Mouse (Mus musculus) kidney, adult 2 months (tissue): Measurements from ENCODE around the gene Apeh. TPM values are rescaled to one million over a fixed set of nuclear protein-coding genes. Genes with fewer than 3 reads are reported as not detected.

Source experiments
- DNase-seq: peaks from one replicate; pipeline ENCODE4 v3.0.0; 2021
- H3K27ac ChIP-seq: fragments of 200-500 bp; 2 replicates; pipeline ENCODE4 v1.5.1; 2012; ENCODE audit warnings: low read depth, low read length, control low read depth, inconsistent platforms; ENCODE audit not compliant: insufficient read depth
- H3K27me3 ChIP-seq: fragments of 200-500 bp; replicated peaks from 2 replicates; pipeline ENCODE4 v1.6.1; 2012; ENCODE audit warnings: mild to moderate bottlenecking, moderate library complexity, low read length, inconsistent platforms; ENCODE audit not compliant: control insufficient read depth, insufficient read depth
- H3K36me3 ChIP-seq: fragments of 200-500 bp; 2 replicates; pipeline ENCODE4 v1.6.1; 2012; ENCODE audit warnings: mild to moderate bottlenecking, moderate library complexity, low read length, inconsistent platforms; ENCODE audit not compliant: control insufficient read depth, insufficient read depth
- H3K4me1 ChIP-seq: fragments of 200-500 bp; 2 replicates; pipeline ENCODE4 v1.6.1; 2011; ENCODE audit warnings: low read length; ENCODE audit not compliant: control insufficient read depth, insufficient read depth
- H3K4me3 ChIP-seq: fragments of 200-500 bp; 2 replicates; pipeline ENCODE4 v1.5.1; 2011; ENCODE audit warnings: mild to moderate bottlenecking, low read depth, low read length, control low read depth; ENCODE audit not compliant: insufficient read depth
- CTCF ChIP-seq: fragments of 200-500 bp; conservative IDR thresholded peaks from 2 replicates; pipeline ENCODE4 v1.5.1; 2011; ENCODE audit warnings: low read depth, mild to moderate bottlenecking, control low read depth, low read length, moderate library complexity, mixed read lengths; ENCODE audit not compliant: insufficient read depth, insufficient read length
- POLR2A ChIP-seq: fragments of 200-500 bp; IDR thresholded peaks from one replicate; pipeline ENCODE4 v1.6.1; 2011; ENCODE audit warnings: low read depth, low read length, control low read depth
- WGBS: fragments of 180-500 bp; shearing (Covaris S2); methylation state at CpG from one replicate; pipeline ENCODE4 v1.1.7; 2018; 5-methylcytosine and 5-hydroxymethylcytosine counted together
- polyA plus RNA-seq: library from polyadenylated mRNA; depleted of rRNA; stranded (reverse); fragments of >200 nt; gene quantifications from 2 replicates; pipeline ENCODE4 v1.2.3, GENCODE M21; 2012; rRNA removed

The Apeh gene
- polyA plus RNA-seq: 299 and 327 TPM in 2 replicates

DNA sequence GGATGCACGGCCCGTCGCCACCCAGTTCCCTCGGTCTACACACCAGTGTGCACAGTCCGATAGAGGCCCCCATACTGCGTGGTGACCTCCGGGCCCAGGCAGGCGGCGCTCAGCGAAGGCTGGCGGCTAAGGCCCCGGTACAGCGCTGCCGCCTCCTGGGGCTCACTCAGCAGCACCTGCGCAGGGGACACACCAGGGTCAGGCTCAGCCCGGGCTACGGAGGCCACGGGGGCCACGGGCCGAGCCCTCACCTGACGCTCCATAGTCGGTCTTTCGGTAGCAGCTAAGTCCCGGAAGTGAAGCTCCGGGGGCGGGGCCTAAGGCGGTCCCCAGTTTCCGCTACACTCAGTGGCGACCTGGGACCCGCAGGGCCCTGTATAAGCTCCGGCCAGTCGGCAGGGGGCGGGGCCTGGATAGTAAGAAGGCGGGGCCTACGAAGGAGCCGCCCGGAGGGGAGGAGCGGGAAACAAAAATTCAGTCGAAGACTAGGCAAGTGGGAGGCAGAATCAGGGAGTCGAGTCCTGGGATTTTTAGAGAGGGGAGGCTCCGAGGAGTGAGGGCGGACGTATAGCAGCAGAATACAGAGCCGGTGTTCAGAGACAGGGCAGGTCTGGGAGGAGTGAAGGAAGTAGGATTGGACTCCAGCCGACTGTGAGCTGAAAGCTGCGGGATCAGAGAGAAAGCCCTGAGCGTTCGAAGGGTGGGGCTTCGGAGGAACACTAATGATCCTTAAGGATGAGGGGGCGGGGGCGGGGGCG is at the start of gene Apeh:
Gene Apeh (minus strand): TSS at position 423 of the 758 bp plus-strand sequence.
- H3K4me3 ChIP-seq: peak within 1 kb of the TSS; percentile 83
- TF ChIP-seq CTCF (no peak), POLR2A (no peak)
- H3K4me1 ChIP-seq: peaks cover 15% of the 10 kb centered on the region
- WGBS: under 1% methylated on average over 52 of the region's 52 CpGs
- H3K36me3 ChIP-seq: peaks cover under 1% of the 10 kb centered on the region
- DNase-seq: peak; percentile 98
- H3K27ac ChIP-seq: peak within 1 kb of the TSS; percentile 74
- H3K27me3 ChIP-seq: no peaks in the 10 kb centered on the region

DNA sequence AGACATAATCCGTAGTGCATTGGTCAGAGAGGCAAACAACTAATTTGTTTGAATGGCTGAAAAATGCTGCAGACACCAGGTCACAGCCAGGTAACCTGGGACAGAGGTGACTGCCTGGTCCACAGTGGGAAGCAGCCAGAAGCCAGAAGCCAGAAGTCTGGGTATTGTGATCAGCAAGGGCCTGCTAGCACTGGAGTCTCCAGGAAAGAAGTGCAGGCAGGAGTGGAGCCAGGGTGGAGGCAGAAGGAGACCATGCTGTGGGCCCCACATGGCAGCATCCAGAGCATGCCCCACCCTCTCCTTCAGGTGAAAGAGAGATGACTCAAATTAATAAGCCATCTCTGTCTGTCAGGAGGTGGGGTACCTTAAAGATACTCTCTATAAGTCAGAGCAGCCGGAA is 49.1 kb upstream of the Apeh start:
- Histone ChIP-seq H3K27me3 (no peaks in the 10 kb centered on the region), H3K36me3 (no peaks in the 10 kb centered on the region), H3K4me3 (no peak overlapping the region), H3K4me1 (no peaks in the 10 kb centered on the region), H3K27ac (no peak overlapping the region)
- DNase-seq: no peak
- TF ChIP-seq CTCF (no peak), POLR2A (no peak)
- WGBS: 95% methylated on average over 2 of the region's 2 CpGs

DNA sequence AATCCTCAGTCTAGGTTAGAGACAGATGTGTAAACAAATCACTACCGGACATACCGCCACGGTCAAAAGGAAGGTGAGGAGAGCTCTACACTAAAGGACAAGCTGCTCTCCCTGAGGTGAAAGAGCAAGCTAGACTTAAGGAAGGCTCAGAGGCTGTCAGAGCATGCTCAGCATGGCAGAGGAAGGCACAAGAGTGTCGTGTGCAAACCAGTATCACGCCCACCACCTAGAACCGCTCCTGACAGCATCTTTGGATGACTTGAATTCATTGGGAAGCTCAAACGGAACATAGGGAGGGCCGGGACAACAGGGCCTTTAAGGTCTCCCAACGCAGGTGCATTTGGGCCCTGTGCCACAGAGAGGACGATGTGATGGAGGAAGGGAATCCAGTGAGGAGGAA is 47.0 kb upstream of the Apeh start:
- DNase-seq: no peak
- Histone ChIP-seq H3K36me3 (no peaks in the 10 kb centered on the region), H3K27ac (no peak overlapping the region), H3K4me1 (no peaks in the 10 kb centered on the region), H3K4me3 (no peak overlapping the region), H3K27me3 (no peaks in the 10 kb centered on the region)
- no peak for TF ChIP-seq POLR2A
- no peak for TF ChIP-seq CTCF
- 89% methylated on average over 10 of the region's 10 CpGs for WGBS

DNA sequence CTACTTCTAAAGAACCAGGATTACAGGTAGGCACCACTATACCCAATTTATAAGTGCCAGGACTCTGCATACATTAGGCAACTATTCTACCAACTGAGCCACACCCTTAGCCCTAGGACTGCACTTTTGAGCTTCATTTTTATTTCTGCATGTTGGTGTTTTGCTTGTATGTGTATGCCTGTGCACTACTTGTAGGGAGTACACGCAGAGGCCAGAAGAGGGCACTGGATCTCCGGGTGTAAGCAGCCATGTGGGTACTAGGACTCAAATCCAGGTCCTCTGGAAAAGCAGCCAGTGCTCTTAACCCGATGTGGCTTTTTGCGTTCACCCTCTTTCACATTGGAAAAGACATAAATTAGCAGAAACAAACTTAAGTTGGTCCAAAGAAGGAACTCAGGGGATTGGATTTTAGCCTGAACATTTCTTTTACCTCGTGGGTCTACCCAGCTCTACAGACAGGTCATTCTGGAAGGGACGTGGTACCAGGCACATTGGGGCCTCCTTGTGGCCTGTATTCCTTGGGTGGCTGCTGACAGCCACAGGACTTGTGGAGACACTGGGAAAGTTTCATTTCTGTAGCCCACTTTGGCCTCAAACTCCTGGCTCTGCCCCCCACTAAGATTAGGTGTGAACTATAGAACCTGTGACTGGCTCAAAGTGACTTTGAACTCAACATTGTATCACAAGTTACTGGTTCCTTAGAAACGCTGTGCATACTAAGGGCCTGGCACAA is 45.7 kb upstream of the Apeh start:
- no peak for TF ChIP-seq POLR2A
- peak; percentile 51 for TF ChIP-seq CTCF
- peak; percentile 15 for DNase-seq
- no peak overlapping the region for H3K27ac ChIP-seq
- H3K27me3 ChIP-seq: no peaks in the 10 kb centered on the region
- H3K4me1 ChIP-seq: no peaks in the 10 kb centered on the region
- H3K36me3 ChIP-seq: no peaks in the 10 kb centered on the region
- no peak overlapping the region for H3K4me3 ChIP-seq
- WGBS: 78% methylated on average over 7 of the region's 7 CpGs

DNA sequence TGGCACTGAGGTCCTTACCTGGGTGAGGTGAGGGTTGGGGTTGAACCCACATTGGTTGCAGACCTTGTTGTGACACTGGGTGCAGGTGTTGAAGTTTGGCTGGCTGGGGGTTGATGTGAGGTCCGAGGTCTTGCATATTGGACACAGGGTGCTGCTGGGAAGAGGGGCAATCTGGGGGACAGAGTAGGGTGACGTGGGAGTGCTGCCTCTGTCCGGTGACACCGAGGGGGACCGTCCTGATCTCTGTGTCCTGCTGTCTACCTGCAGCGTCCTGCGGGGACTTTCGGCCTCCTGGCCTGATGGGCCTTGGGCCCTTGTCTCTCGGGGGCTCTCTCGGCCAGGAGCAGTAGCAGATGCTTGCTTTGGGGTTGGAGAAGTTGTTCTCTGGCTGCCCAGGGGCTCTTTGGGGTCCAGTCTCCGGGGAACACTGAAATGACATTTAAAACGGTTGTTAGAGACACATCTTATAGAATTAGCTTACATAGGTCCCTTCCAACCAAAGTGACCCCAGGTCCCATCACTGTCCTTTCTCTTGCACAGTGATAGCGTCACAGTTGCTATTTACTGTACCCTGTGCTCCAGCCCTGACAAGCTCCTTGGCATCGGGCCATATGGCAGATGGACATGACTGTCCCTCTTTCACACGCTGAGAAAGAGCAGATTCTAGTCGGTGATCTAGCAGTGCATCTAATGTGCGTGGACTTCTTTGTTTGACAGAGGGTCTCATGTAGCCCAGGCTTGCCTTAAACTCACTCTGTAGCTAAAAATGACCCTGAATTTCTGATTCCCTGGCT is 45.0 kb upstream of the Apeh start:
- DNase-seq: no peak
- WGBS: 85% methylated on average over 17 of the region's 17 CpGs
- TF ChIP-seq POLR2A (no peak), CTCF (no peak)

DNA sequence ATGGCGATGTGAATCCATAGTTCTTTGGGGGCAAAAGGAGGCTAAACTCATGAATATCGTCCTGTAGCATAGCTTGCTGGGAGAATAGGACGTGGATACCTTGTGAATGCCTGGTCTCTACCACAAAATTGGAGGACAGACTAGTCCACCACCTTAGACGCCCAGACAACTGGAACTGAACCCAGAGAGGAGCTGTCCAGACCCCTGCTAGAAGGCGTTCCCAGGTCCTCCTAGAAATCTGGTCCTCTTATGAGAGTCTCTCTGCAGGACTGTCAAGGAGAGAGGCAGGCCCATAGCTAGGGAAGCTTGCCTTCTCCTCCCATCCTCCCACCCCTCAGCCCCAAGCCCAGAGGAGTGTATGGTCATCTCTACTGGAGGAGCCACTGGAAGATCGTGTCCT is 43.7 kb upstream of the Apeh start:
- Histone ChIP-seq H3K4me1 (no peaks in the 10 kb centered on the region), H3K27me3 (no peaks in the 10 kb centered on the region), H3K4me3 (no peak overlapping the region), H3K36me3 (no peaks in the 10 kb centered on the region), H3K27ac (no peak overlapping the region)
- 88% methylated on average over 6 of the region's 6 CpGs for WGBS
- no peak for DNase-seq
- TF ChIP-seq CTCF (no peak), POLR2A (no peak)

More for the DNA sequence above, 45.0 kb upstream of the Apeh start:
- no peak overlapping the region for H3K4me3 ChIP-seq
- no peaks in the 10 kb centered on the region for H3K4me1 ChIP-seq
- H3K27ac ChIP-seq: no peak overlapping the region
- H3K36me3 ChIP-seq: no peaks in the 10 kb centered on the region
- no peaks in the 10 kb centered on the region for H3K27me3 ChIP-seq

DNA sequence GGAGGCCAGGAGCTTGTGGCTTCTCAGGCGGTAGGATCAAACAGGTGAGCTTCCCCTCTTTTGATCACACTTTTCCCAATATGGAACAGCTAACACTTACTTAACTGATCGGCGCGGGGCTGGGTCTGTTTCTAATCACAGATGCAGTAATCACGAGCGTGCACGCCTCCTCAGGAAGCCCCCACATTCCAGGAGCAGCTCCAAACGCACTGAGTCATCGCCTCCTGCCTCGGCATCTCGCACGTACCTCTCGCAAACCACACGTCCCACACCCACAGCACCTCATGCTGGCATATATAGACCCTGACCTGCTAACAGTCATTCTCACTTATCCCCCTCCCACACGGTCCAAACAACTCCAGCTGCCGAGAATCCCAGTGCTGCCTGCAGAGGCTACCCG is 43.1 kb upstream of the Apeh start:
- Histone ChIP-seq H3K27me3 (no peaks in the 10 kb centered on the region), H3K27ac (no peak overlapping the region), H3K4me3 (no peak overlapping the region), H3K36me3 (no peaks in the 10 kb centered on the region), H3K4me1 (no peaks in the 10 kb centered on the region)
- WGBS: 42% methylated on average over 17 of the region's 17 CpGs
- no peak for DNase-seq
- TF ChIP-seq POLR2A: no peak
- no peak for TF ChIP-seq CTCF
